Mouse (Mus musculus) heart, postnatal 0 days (tissue): ENCODE results near the gene Rad1. TPM values are rescaled to one million over a fixed set of nuclear protein-coding genes. Genes with fewer than 3 reads are reported as not detected.
"Not testable (repeated sequence)": the region's sequence is repeated elsewhere in the genome, so short reads cannot be mapped to it uniquely, and the experiment has no call there.

Experiments used
- ATAC-seq: fragments of 200-750 bp; cut with Nextera tagmentation; 2 replicates; pipeline ENCODE4 v1.8.0; 2017; ENCODE audit warnings: low read depth, moderate number of reproducible peaks, moderate library complexity; ENCODE audit not compliant: insufficient read depth
- DNase-seq: peaks from one replicate; pipeline ENCODE4 v3.0.0-alpha.2; 2016; ENCODE audit warnings: low spot score
- H3K27ac ChIP-seq: fragments of 300-500 bp; sonication (generic); 2 replicates; pipeline ENCODE4 v1.5.1; 2014; ENCODE audit warnings: low read depth, mild to moderate bottlenecking
- H3K27me3 ChIP-seq: fragments of 300-500 bp; sonication (generic); 2 replicates; pipeline ENCODE4 v1.6.1; 2014; ENCODE audit warnings: low read length, mixed read lengths; ENCODE audit not compliant: control insufficient read depth, insufficient read depth
- H3K36me3 ChIP-seq: fragments of 300-500 bp; sonication (generic); replicated peaks from 2 replicates; pipeline ENCODE4 v1.6.1; 2014; ENCODE audit warnings: low read length, mixed read lengths; ENCODE audit not compliant: control insufficient read depth, insufficient read depth
- H3K4me1 ChIP-seq: fragments of 300-500 bp; sonication (generic); 2 replicates; pipeline ENCODE4 v1.6.1; 2014; ENCODE audit warnings: antibody characterized with exemption; ENCODE audit not compliant: control insufficient read depth, insufficient read depth
- H3K4me2 ChIP-seq: fragments of 300-500 bp; sonication (generic); 2 replicates; pipeline ENCODE4 v1.6.1; 2014; ENCODE audit warnings: low read depth, mild to moderate bottlenecking, low read length, moderate library complexity
- H3K4me3 ChIP-seq: fragments of 300-500 bp; sonication (generic); 2 replicates; pipeline ENCODE4 v1.5.1; 2014; ENCODE audit warnings: low read depth, low read length
- H3K9ac ChIP-seq: fragments of 300-500 bp; sonication (generic); replicated peaks from 2 replicates; pipeline ENCODE4 v1.6.1; 2014; ENCODE audit warnings: low read depth, low read length, mixed read lengths
- H3K9me3 ChIP-seq: fragments of 300-500 bp; sonication (generic); replicated peaks from 2 replicates; pipeline ENCODE4 v1.6.1; 2016; ENCODE audit warnings: low read length; ENCODE audit not compliant: control insufficient read depth
- CTCF ChIP-seq: IDR thresholded peaks from 2 replicates; pipeline ENCODE4 v1.5.1; 2016; ENCODE audit warnings: antibody characterized with exemption, control low read depth, low read depth
- EP300 ChIP-seq: IDR thresholded peaks from 2 replicates; pipeline ENCODE4 v1.6.1; 2016; ENCODE audit warnings: antibody characterized with exemption, low read depth
- WGBS: fragments of 180-500 bp; shearing (Covaris S2); extraction: QIAGEN DNeasy Blood & Tissue Kit; methylation state at CpG from one replicate; pipeline ENCODE4 v1.1.7; 2014; 5-methylcytosine and 5-hydroxymethylcytosine counted together
- polyA plus RNA-seq: library from polyadenylated mRNA; unstranded; fragments of >200 nt; fragmentation: Nextera tagmentation; extraction: Ambion mirVana; gene quantifications from 2 replicates; pipeline ENCODE4 v1.2.1, GENCODE M21; 2015
- total RNA-seq: library from RNA; depleted of rRNA; stranded (reverse); fragments of >200 nt; gene quantifications from 2 replicates; pipeline ENCODE4 v1.2.3, GENCODE M21; 2014; ENCODE audit warnings: low replicate concordance

The Rad1 gene
- total and polyA plus RNA-seq, 2 experiments from 2014 or later: 10.9 to 13.3 TPM

- 83% methylated on average over 11 of the region's 11 CpGs for WGBS
- no peaks in the 10 kb centered on the region for H3K27me3 ChIP-seq
- H3K27ac ChIP-seq: no peak overlapping the region
- TF ChIP-seq CTCF (no peak), EP300 (no peak)
- no peak overlapping the region for H3K4me3 ChIP-seq
- ATAC-seq: no peak
- no peak overlapping the region for H3K4me2 ChIP-seq
- H3K4me1 ChIP-seq: no peaks in the 10 kb centered on the region
- no peaks in the 10 kb centered on the region for H3K9me3 ChIP-seq
- no peak for DNase-seq
- peaks cover 20% of the 10 kb centered on the region for H3K36me3 ChIP-seq
- H3K9ac ChIP-seq: no peak overlapping the region
These were observed 10.1 kb downstream of the Rad1 start for GRCm38 (mm10) chr15:10495944-10496343.

GRCm38 (mm10) chr15:10496696-10497095 lies 10.9 kb downstream of the Rad1 start:
- H3K27ac ChIP-seq, H3K4me2 ChIP-seq, H3K4me1 ChIP-seq, H3K9me3 ChIP-seq, H3K27me3 ChIP-seq, H3K9ac ChIP-seq, H3K4me3 ChIP-seq, DNase-seq, ATAC-seq: not testable (repeated sequence)
- WGBS: 87% methylated on average over 1 of the region's 1 CpGs
- peaks cover 20% of the 10 kb centered on the region for H3K36me3 ChIP-seq

GRCm38 (mm10) chr15:10499593-10499992 lies 13.8 kb downstream of the Rad1 start:
- Histone ChIP-seq H3K9ac (no peak overlapping the region), H3K4me2 (no peak overlapping the region), H3K27me3 (no peaks in the 10 kb centered on the region), H3K36me3 (peaks cover 6% of the 10 kb centered on the region; the same call in 1 of the 2 replicates), H3K9me3 (no peaks in the 10 kb centered on the region), H3K27ac (no peak overlapping the region), H3K4me1 (no peaks in the 10 kb centered on the region), H3K4me3 (no peak overlapping the region)
- WGBS: 62% methylated on average over 5 of the region's 5 CpGs
- DNase-seq (no peak), ATAC-seq (no peak)
- no peak for TF ChIP-seq CTCF
- TF ChIP-seq EP300: no peak

GRCm38 (mm10) chr15:10500035-10500434 lies 14.2 kb downstream of the Rad1 start:
- H3K36me3 ChIP-seq: peaks cover 6% of the 10 kb centered on the region; the same call in 1 of the 2 replicates
- no peak for ATAC-seq
- H3K9ac ChIP-seq: no peak overlapping the region
- no peak overlapping the region for H3K4me3 ChIP-seq
- H3K4me2 ChIP-seq: no peak overlapping the region
- H3K27me3 ChIP-seq: no peaks in the 10 kb centered on the region
- H3K27ac ChIP-seq: no peak overlapping the region
- whole genome bisulfite sequencing: 48% methylated on average over 5 of the region's 5 CpGs
- DNase-seq: no peak
- no peaks in the 10 kb centered on the region for H3K9me3 ChIP-seq
- H3K4me1 ChIP-seq: no peaks in the 10 kb centered on the region
- TF ChIP-seq EP300 (no peak), CTCF (no peak)

GRCm38 (mm10) chr15:10500838-10501719 lies 15.3 kb downstream of the Rad1 start:
- WGBS: 54% methylated on average over 11 of the region's 11 CpGs
- H3K9ac ChIP-seq: no peak overlapping the region
- no peak overlapping the region for H3K4me2 ChIP-seq
- H3K36me3 ChIP-seq: peaks cover 2% of the 10 kb centered on the region; the same call in 1 of the 2 replicates
- no peaks in the 10 kb centered on the region for H3K4me1 ChIP-seq
- TF ChIP-seq CTCF (peak; percentile 78), EP300 (no peak)
- no peak overlapping the region for H3K27ac ChIP-seq
- ATAC-seq (no peak), DNase-seq (peak; percentile 69)
- H3K9me3 ChIP-seq: no peaks in the 10 kb centered on the region
- H3K4me3 ChIP-seq: no peak overlapping the region
- no peaks in the 10 kb centered on the region for H3K27me3 ChIP-seq
